Mouse (Mus musculus): Measurements from ENCODE around the gene Smg7. TPM values are rescaled to one million over a fixed set of nuclear protein-coding genes. Genes with fewer than 3 reads are reported as not detected.

The Smg7 gene
- polyA plus RNA-seq, 1 experiment, result 0.29 TPM

DNA sequence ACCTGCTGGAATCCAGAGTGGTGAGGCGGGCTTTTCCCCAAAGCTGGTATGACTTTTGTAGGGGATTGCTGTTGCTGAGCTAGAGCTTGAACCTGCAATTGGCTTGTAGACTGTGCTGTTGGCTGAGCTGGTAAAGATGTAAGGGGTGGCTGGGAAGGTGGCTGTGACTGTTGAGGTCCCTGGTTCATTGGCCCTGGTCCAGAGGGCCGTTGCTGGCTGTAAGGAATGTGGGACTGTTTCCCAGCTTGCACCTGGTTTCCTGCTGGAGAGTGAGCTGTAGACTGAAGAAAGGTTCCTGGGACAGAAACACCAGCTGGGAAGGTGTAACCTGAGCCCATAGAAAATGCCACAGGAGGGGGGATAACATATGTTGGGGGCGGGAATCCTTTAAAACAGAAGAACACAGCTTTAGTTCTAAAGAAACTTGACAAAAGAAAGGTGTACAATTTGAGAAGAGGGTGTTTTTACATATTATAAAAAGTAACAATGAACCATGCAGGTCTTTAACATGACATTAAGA, 57.2 kb downstream of the Smg7 start:
- no peaks in the 10 kb centered on the region for H3K9me3 ChIP-seq (ENCODE audit: control insufficient read depth, low read length)
- no peak overlapping the region for H3K4me3 ChIP-seq (replicated peaks)
- no peaks in the 10 kb centered on the region for H3K27me3 ChIP-seq (ENCODE audit: control insufficient read depth)
- H3K4me1 ChIP-seq (ENCODE audit: control insufficient read depth), result peaks cover 2% of the 10 kb centered on the region
- H3K36me3 ChIP-seq (ENCODE audit: control insufficient read depth), result peaks cover 90% of the 10 kb centered on the region
- no peak for TF ChIP-seq GATA1 (IDR thresholded peaks at IDR 0.05; ENCODE audit: low read length)
- TF ChIP-seq TAL1 (IDR thresholded peaks at IDR 0.05; ENCODE audit: low read length), result no peak

- H3K9me3 ChIP-seq (ENCODE audit: control insufficient read depth, low read length), result no peaks in the 10 kb centered on the region
- no peaks in the 10 kb centered on the region for H3K27me3 ChIP-seq (ENCODE audit: control insufficient read depth)
- no peak for TF ChIP-seq TAL1 (IDR thresholded peaks at IDR 0.05; ENCODE audit: low read length)
- TF ChIP-seq GATA1 (IDR thresholded peaks at IDR 0.05; ENCODE audit: low read length), result no peak
- H3K36me3 ChIP-seq (ENCODE audit: control insufficient read depth), result peaks cover 93% of the 10 kb centered on the region
- H3K4me3 ChIP-seq (replicated peaks), result no peak overlapping the region
- peaks cover 2% of the 10 kb centered on the region for H3K4me1 ChIP-seq (ENCODE audit: control insufficient read depth)
Observed at GRCm38 (mm10) chr1:152844634-152845033, 57.8 kb downstream of the Smg7 start.

GRCm38 (mm10) chr1:152841057-152841456, 61.4 kb downstream of the Smg7 start:
- no peak overlapping the region for H3K4me3 ChIP-seq (replicated peaks)
- H3K27me3 ChIP-seq (ENCODE audit: control insufficient read depth), result no peaks in the 10 kb centered on the region
- H3K36me3 ChIP-seq (ENCODE audit: control insufficient read depth), result peaks cover 92% of the 10 kb centered on the region
- no peaks in the 10 kb centered on the region for H3K9me3 ChIP-seq (ENCODE audit: control insufficient read depth, low read length)
- no peak for TF ChIP-seq TAL1 (IDR thresholded peaks at IDR 0.05; ENCODE audit: low read length)
- TF ChIP-seq GATA1 (IDR thresholded peaks at IDR 0.05; ENCODE audit: low read length), result no peak
- H3K4me1 ChIP-seq (ENCODE audit: control insufficient read depth), result peaks cover 2% of the 10 kb centered on the region

DNA sequence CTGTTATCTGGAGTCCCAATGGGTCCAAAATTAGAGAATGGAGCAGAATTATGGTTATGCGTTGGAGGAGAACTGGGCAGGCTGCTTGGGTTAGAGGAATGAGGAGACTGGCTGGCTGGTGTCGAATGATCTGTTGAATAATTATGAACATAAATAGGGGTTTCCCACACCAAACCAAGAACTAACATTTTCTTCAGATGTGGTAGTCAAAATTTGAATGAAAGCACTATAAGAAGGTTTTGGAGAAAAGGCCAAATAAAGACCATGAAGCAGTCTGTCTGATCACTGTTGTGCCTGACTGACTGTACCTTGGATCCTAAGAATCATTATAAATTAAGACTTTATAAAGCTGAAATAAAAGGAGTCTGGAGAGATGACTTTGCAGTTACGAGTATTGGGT, 62.1 kb downstream of the Smg7 start:
- Histone ChIP-seq H3K4me1 (ENCODE audit: control insufficient read depth) (peaks cover 2% of the 10 kb centered on the region), H3K4me3 (replicated peaks) (no peak overlapping the region), H3K27me3 (ENCODE audit: control insufficient read depth) (no peaks in the 10 kb centered on the region), H3K36me3 (ENCODE audit: control insufficient read depth) (peaks cover 89% of the 10 kb centered on the region), H3K9me3 (ENCODE audit: control insufficient read depth, low read length) (no peaks in the 10 kb centered on the region)
- TF ChIP-seq TAL1 (IDR thresholded peaks at IDR 0.05; ENCODE audit: low read length), result no peak
- no peak for TF ChIP-seq GATA1 (IDR thresholded peaks at IDR 0.05; ENCODE audit: low read length)

DNA sequence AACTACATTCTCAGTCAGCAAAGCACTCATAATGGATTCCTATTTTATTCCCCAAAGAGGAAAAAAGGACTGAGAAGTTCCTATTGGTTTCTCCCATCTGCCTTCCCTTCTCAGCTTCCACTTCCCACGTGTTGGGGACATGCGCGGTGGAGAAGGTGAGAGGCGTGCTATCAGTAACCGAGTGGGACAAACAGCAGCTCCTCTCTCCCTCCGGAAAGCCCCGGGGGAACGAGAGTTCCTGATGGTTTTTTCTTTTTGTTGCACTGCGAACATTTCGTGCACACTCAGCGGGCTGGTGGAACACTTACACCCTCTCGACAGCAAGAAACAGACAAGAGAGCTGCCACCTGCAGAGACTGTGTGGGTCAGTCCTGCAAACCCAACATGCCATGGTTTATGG, 63.6 kb downstream of the Smg7 start:
- Histone ChIP-seq H3K4me1 (ENCODE audit: control insufficient read depth) (no peaks in the 10 kb centered on the region), H3K9me3 (ENCODE audit: control insufficient read depth, low read length) (no peaks in the 10 kb centered on the region), H3K4me3 (replicated peaks) (no peak overlapping the region), H3K36me3 (ENCODE audit: control insufficient read depth) (peaks cover 80% of the 10 kb centered on the region), H3K27me3 (ENCODE audit: control insufficient read depth) (no peaks in the 10 kb centered on the region)
- TF ChIP-seq TAL1 (IDR thresholded peaks at IDR 0.05; ENCODE audit: low read length) (no peak), GATA1 (IDR thresholded peaks at IDR 0.05; ENCODE audit: low read length) (no peak)

DNA sequence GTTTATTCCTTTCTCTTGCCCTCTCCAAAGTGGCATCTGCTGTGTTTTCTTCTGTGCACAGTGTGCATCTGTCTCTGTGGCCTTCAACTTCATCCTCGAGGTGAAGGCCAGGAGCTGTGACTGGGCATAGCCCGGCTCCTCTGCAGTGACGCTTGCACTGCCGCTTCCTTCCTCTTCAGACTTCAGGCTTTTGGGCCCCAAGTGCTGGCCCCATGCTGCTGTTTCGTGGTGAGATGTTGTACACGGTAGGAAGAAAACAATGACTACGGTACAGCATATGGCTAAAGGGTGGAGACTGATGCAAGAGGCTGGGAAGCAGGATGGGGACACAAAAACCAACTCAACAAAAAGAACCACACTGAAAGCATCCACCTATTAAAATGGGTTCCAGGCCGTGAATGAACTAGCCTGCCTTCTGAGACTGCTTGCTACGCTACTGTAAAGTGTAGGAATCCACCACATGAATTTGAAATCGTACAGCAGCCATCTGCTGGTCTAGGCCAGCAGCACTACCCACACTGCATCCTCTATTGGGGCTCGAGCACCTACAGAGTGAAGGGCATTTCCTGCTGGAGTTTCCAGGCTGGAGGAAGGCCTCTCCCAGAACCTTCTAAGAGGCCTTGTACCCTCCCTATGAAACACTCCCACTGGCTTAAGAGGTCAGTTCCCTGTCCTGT, 64.3 kb downstream of the Smg7 start:
- Histone ChIP-seq H3K9me3 (ENCODE audit: control insufficient read depth, low read length) (no peaks in the 10 kb centered on the region), H3K4me3 (replicated peaks) (no peak overlapping the region), H3K4me1 (ENCODE audit: control insufficient read depth) (no peaks in the 10 kb centered on the region), H3K36me3 (ENCODE audit: control insufficient read depth) (peaks cover 73% of the 10 kb centered on the region), H3K27me3 (ENCODE audit: control insufficient read depth) (no peaks in the 10 kb centered on the region)
- TF ChIP-seq TAL1 (IDR thresholded peaks at IDR 0.05; ENCODE audit: low read length) (no peak), GATA1 (IDR thresholded peaks at IDR 0.05; ENCODE audit: low read length) (no peak)

DNA sequence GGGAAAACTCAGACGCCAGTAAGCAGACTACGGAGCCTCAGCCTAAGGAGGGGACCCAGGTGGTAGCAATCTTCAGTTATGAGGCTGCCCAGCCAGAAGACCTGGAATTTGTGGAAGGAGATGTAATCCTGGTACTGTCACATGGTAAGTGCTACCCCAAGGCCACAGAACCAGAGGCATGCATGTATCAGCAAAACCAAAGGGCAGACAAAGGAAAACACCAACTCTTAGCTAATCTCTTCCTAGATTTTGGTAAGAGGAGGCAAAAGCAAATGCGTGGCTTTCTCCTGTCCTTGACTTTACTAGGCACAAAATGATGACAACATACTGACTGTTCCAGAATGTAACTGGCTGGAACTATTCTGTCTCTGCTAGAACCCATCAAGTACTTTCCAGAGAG, 67.4 kb downstream of the Smg7 start:
- Histone ChIP-seq H3K36me3 (ENCODE audit: control insufficient read depth) (peaks cover 46% of the 10 kb centered on the region), H3K27me3 (ENCODE audit: control insufficient read depth) (no peaks in the 10 kb centered on the region), H3K4me3 (replicated peaks) (no peak overlapping the region), H3K4me1 (ENCODE audit: control insufficient read depth) (no peaks in the 10 kb centered on the region), H3K9me3 (ENCODE audit: control insufficient read depth, low read length) (no peaks in the 10 kb centered on the region)
- TF ChIP-seq GATA1 (IDR thresholded peaks at IDR 0.05; ENCODE audit: low read length) (no peak), TAL1 (IDR thresholded peaks at IDR 0.05; ENCODE audit: low read length) (no peak)

DNA sequence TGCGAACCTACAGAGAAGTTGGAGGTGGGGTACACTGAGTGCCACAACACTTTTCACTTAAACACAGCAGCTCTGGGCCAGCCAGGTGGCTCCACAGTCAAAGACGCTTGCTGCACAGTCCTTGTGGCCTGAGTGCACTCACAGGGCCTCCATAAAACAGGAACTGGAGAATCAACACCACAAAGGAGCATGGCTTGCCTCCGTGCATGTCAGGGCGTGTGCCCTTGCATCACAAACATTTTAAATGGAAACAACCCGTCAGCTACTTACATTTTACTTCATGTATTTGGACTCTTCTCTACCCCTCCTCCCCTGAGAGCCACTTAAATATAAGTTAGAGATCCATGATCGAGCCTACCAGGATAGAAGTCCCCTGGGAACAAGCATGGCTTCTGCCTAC, 70.1 kb downstream of the Smg7 start:
- no peak for TF ChIP-seq TAL1 (IDR thresholded peaks at IDR 0.05; ENCODE audit: low read length)
- TF ChIP-seq GATA1 (IDR thresholded peaks at IDR 0.05; ENCODE audit: low read length), result no peak
- H3K27me3 ChIP-seq (ENCODE audit: control insufficient read depth), result no peaks in the 10 kb centered on the region
- peaks cover 22% of the 10 kb centered on the region for H3K36me3 ChIP-seq (ENCODE audit: control insufficient read depth)
- no peaks in the 10 kb centered on the region for H3K4me1 ChIP-seq (ENCODE audit: control insufficient read depth)
- no peaks in the 10 kb centered on the region for H3K9me3 ChIP-seq (ENCODE audit: control insufficient read depth, low read length)
- H3K4me3 ChIP-seq (replicated peaks), result no peak overlapping the region

DNA sequence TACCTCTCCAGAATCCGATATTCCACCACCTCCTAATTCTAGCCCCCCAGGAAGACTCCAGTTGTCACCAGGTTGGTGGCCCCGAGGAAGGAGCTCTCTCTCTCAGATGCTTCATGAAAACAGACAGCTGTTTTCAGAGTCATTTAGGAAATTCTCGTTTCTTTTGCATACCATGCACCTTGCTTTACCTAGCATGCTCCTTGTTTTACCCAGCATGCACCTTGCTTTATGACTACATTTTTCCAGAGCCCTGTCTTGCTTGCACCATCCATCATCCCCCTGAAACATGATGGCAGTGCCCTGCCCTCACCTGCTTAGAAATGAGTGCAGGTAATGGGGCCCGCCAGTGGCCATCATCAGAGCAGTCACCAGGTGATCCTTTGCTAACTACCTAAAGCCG, 70.8 kb downstream of the Smg7 start:
- H3K4me1 ChIP-seq (ENCODE audit: control insufficient read depth), result no peaks in the 10 kb centered on the region
- no peaks in the 10 kb centered on the region for H3K27me3 ChIP-seq (ENCODE audit: control insufficient read depth)
- H3K36me3 ChIP-seq (ENCODE audit: control insufficient read depth), result peaks cover 15% of the 10 kb centered on the region
- TF ChIP-seq TAL1 (IDR thresholded peaks at IDR 0.05; ENCODE audit: low read length) (no peak), GATA1 (IDR thresholded peaks at IDR 0.05; ENCODE audit: low read length) (no peak)
- H3K9me3 ChIP-seq (ENCODE audit: control insufficient read depth, low read length), result no peaks in the 10 kb centered on the region
- no peak overlapping the region for H3K4me3 ChIP-seq (replicated peaks)

DNA sequence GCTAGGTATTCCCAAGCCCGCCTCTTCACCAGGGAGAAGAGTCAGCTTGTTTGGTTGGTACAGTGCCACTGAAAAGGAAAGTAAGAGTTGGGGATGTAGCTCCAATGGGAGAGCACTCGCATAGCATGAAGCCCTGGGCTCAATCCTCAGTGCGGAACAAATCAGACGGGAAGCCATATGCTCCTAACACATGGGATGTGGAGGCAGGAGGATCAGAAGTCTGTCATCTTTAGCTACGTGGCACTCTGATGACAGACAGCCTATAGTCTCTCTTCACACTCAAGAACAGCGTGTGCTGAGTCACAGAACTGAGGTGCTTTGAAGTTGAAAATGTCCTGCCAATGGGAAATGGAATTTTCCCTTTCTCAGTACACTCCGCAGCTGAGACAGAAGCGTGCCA, 71.4 kb downstream of the Smg7 start:
- H3K36me3 ChIP-seq (ENCODE audit: control insufficient read depth), result peaks cover 9% of the 10 kb centered on the region
- H3K9me3 ChIP-seq (ENCODE audit: control insufficient read depth, low read length), result no peaks in the 10 kb centered on the region
- H3K4me1 ChIP-seq (ENCODE audit: control insufficient read depth), result no peaks in the 10 kb centered on the region
- no peak overlapping the region for H3K4me3 ChIP-seq (replicated peaks)
- TF ChIP-seq TAL1 (IDR thresholded peaks at IDR 0.05; ENCODE audit: low read length), result no peak
- TF ChIP-seq GATA1 (IDR thresholded peaks at IDR 0.05; ENCODE audit: low read length), result no peak
- H3K27me3 ChIP-seq (ENCODE audit: control insufficient read depth), result no peaks in the 10 kb centered on the region
